1 mouse cellular context compared by ENCODE assay signal in the genomic region with DNA sequence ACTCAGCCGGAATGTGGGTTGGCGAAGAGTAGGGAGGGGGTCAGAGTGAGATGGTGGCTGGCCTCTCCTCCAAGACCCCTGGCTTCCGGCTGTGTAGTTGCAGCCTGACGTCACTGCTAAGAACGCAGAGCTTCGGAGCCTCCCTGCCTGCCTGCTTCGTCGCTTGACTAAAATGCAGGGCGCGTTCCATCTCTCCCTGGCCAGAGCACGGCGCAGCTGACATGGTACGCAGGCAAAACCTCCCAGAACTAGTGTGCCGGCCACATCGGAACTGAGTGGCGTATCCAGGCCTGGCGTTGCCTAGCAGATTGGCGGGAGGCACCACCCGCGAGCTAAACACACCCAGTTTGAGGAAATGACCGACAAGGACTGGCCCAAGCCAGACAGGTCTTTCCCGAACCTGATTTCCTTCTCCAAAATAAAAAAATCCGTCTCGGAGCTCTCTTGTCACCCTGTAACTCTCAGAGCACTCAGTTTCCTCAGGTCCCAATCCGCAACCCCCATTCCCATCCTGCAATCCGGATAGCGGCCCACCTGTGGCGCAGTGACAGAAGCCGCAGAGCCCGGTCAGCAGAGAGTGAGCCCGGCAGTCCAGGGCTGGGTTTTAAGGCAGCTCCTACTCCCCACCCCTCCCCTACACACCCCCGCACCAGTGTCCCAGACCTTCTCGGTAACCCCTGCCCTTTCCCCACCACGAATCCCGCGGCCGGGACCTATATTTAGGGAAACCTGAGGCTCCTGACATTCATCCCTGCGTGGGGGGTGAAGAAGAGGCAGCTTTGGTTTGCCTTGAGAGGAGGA.
TF ChIP-seq lines count a peak whose summit lies in the region.

No protein-coding gene starts in this region.

TF ChIP-seq in MEL, 35 proteins besides CTCF, POLR2A, EP300 and RAD21 (continued from another document):
- TF ChIP-seq NRF1 (IDR thresholded peaks at IDR 0.05; ENCODE audit: insufficient read depth, low read depth, low read length, poor library complexity, severe bottlenecking) (no peak), MYB (IDR thresholded peaks at IDR 0.05; ENCODE audit: low read depth, low read length) (no peak), USF1 (IDR thresholded peaks at IDR 0.05; ENCODE audit: low read depth, low read length) (no peak), BHLHE40 (IDR thresholded peaks at IDR 0.05; ENCODE audit: borderline replicate concordance, low read depth, low read length) (no peak), ZMIZ1 (IDR thresholded peaks at IDR 0.05; ENCODE audit: low read depth, low read length) (no peak; the same call in 1 of the 2 replicates), ETS1 (IDR thresholded peaks at IDR 0.05; ENCODE audit: low read depth, low read length) (peak; percentile 83), ZKSCAN1 (IDR thresholded peaks at IDR 0.05; ENCODE audit: low read depth, low read length) (0 out of 2 replicates have a peak, but pooled peaks have one; percentile 12), POLR2AphosphoS2 (IDR thresholded peaks at IDR 0.05; ENCODE audit: low read length) (no peak), CHD1 (IDR thresholded peaks at IDR 0.05; ENCODE audit: low read depth, low read length) (no peak; the same call in 1 of the 2 replicates), MXI1 (IDR thresholded peaks at IDR 0.05; ENCODE audit: low read depth, low read length) (no peak), GABPA (IDR thresholded peaks at IDR 0.05; ENCODE audit: low read depth, low read length) (peak; percentile 84), ZNF384 (IDR thresholded peaks at IDR 0.05; ENCODE audit: low read depth, low read length) (no peak), ELF1 (IDR thresholded peaks at IDR 0.05; ENCODE audit: low read depth, low read length) (0 out of 2 replicates have a peak, but pooled peaks have one; percentile 48), TAL1 (IDR thresholded peaks at IDR 0.05; ENCODE audit: low read length) (no peak), SMC3 (IDR thresholded peaks at IDR 0.05; ENCODE audit: low read depth, low read length) (no peak), HCFC1 (IDR thresholded peaks at IDR 0.05; ENCODE audit: low read depth, low read length) (peak; percentile 18; the same call in 1 of the 2 replicates), ZC3H11A (IDR thresholded peaks at IDR 0.05; ENCODE audit: low read depth, low read length) (no peak), UBTF (IDR thresholded peaks at IDR 0.05; ENCODE audit: borderline replicate concordance, insufficient read depth, low read depth, low read length) (no peak), POLR2AphosphoS5 (IDR thresholded peaks at IDR 0.05; ENCODE audit: borderline replicate concordance, low read depth, low read length) (no peak), E2F4 (IDR thresholded peaks at IDR 0.05; ENCODE audit: borderline replicate concordance, low read depth, low read length) (no peak), MAZ (IDR thresholded peaks at IDR 0.05; ENCODE audit: low read depth, low read length) (peak; percentile 95), MAX (IDR thresholded peaks at IDR 0.05; ENCODE audit: low read length) (no peak), TBP (IDR thresholded peaks at IDR 0.05; ENCODE audit: low read depth, low read length) (0 out of 2 replicates have a peak, but pooled peaks have one; percentile 53), GATA1 (IDR thresholded peaks at IDR 0.05; ENCODE audit: low read depth, low read length) (no peak), MEF2A (IDR thresholded peaks at IDR 0.05; ENCODE audit: extremely low read depth, insufficient replicate concordance, low read depth, low read length, poor library complexity, severe bottlenecking) (no peak), SIN3A (IDR thresholded peaks at IDR 0.05; ENCODE audit: low read length) (no peak), CHD2 (IDR thresholded peaks at IDR 0.05; ENCODE audit: low read length) (no peak), MYC (IDR thresholded peaks at IDR 0.05; ENCODE audit: low read depth, low read length) (no peak), JUND (IDR thresholded peaks at IDR 0.05; ENCODE audit: low read depth, low read length) (no peak), KAT2A (conservative IDR thresholded peaks at IDR 0.05; ENCODE audit: low read depth, low read length) (no peak), TCF12 (IDR thresholded peaks at IDR 0.05; ENCODE audit: low read depth, low read length) (peak; percentile 32; the same call in 1 of the 2 replicates), RCOR1 (IDR thresholded peaks at IDR 0.05; ENCODE audit: low read depth, low read length) (no peak)
